Mouse (Mus musculus): ENCODE measurements at regions not wholly inside any gene's neighbourhood (a gene's known extent, or its start where the extent isn't known, plus 50 kb on each side); places are given as distances from the start of the nearest gene placed in this dataset.

DNA sequence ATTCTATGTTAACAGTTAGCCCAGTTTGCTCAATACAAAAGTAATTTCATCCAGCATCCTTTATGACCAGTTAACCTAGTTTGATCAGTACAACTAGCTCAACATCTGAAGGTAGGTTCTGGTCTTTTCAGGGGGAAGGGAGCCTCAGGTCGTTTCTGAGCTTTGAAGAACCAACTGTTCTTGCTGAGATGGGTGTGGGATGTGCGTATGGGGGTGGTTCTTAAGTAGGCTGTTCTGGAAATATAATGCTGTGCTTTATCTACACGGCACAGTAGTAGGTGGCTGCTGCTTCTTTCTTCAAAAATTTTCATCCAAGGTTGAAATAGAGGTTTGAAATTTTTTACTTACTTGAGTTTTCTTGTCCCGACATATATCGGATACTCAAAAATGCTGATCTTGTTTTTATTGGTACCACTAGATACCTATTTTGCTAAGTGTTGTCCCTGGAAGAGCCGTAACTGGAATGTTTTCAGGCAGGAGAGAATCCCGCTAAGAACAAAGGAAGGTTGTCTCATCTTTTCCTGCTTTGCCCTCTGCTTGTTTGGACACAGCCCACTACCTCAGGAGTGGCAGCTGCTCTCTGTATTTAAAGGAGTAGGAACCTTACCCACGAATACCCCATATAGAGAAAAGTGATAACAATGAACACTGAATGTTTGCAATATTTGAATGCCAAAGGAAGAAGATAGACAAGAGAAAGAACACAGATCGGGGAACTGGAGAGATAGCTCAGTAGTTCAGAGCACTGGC lies 275.5 kb downstream of the Cdh10 start:
- DNase-seq (ENCODE audit: extremely low read depth, low read depth) = no peak

DNA sequence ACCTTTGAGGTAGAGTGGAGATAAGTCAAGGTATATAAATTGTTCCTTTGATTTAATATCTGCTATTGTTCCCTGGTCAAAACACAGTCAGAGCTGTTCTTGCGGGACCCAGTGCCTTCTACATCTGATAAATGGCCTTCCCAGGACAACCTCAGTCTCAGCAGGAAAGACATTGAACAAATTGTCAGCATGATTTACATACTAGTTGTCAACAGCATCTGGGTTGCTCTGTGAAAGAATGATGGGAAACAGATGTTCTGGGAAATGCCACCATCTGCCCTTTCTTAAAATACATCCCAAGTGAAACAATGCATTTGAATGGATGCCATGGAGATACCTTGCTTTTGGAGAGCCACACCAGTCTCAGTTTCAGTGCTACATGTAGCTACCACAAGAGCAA lies 296.2 kb downstream of the Cdh10 start:
- no peak for DNase-seq (ENCODE audit: extremely low read depth, low read depth)

DNA sequence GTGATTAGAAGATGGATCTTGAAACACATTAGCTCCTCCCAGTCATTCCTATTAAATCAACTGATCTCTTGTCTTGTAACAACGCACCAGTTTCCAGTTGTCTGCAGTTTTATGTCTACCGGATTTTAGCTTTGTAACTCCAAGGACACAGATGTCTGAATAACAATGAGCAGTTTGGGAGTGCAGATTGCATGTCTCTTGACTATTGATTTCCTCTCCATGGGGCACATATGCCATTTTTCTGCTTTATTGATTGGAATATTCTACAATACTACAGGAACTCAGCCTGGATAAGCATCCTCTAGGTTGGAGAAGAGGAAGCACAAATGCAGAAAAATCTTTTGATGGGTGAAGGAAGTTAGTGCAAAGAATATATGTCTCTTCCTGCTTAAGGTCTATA lies 300.2 kb downstream of the Cdh10 start:
- DNase-seq (ENCODE audit: extremely low read depth, low read depth) = no peak

DNA sequence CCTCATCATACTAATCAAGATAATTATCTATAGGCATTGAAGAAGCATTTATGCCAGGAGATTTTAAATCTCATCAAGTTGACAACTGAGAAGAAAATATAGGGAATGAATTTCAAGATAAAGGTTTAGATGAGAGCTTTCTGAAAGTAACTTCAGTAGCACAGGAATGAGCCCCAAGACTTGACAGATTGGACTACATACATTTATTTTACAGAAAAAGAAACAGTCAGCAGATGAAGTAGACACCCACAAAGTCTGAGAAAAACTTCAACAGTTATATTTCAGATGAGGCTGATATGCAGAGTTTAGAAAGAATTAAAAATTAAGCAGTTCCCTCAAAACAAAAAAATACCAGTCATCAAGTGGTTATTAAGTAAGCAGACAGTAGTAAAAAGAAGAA lies 308.7 kb downstream of the Cdh10 start:
- no peak for DNase-seq (ENCODE audit: extremely low read depth, low read depth)

DNA sequence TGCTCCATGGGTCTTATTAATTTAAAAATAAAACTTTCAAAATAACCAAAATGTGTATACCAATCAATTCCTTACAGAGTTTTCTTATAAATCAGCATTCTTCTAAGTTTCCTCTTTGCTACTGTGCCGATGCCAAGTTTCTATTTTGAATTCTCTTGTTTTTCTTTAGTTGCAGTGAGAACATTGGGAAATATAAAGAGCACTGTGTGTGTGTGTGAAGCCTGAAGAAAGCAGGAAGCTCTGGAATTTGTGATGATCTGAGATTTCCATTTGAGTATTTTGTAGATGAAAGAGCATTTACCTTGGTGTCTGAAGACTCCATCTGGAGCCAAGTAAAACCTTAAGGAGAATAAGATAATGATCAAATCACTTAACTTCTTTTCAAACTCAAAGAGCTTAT lies 310.6 kb downstream of the Cdh10 start:
- DNase-seq (ENCODE audit: extremely low read depth, low read depth) = no peak

DNA sequence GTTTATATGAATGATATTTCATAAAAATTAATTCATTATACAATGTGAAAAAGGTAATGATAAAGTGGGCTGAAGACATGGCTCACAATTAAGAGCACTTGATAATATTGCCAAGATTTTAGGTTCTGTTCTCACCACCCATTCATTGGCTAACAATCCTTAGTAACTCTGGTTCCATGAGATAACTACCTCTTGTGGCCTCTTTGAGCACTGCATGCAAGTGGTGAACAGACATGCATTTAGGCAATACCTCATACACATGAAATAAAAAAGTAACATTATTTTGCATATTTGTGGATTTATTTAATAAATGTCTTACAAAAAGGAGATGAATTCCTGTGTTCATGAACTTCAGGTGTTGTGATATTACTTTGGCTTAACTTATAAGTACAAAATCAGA lies 334.9 kb downstream of the Cdh10 start:
- DNase-seq (ENCODE audit: extremely low read depth, low read depth) = peak; percentile 7

DNA sequence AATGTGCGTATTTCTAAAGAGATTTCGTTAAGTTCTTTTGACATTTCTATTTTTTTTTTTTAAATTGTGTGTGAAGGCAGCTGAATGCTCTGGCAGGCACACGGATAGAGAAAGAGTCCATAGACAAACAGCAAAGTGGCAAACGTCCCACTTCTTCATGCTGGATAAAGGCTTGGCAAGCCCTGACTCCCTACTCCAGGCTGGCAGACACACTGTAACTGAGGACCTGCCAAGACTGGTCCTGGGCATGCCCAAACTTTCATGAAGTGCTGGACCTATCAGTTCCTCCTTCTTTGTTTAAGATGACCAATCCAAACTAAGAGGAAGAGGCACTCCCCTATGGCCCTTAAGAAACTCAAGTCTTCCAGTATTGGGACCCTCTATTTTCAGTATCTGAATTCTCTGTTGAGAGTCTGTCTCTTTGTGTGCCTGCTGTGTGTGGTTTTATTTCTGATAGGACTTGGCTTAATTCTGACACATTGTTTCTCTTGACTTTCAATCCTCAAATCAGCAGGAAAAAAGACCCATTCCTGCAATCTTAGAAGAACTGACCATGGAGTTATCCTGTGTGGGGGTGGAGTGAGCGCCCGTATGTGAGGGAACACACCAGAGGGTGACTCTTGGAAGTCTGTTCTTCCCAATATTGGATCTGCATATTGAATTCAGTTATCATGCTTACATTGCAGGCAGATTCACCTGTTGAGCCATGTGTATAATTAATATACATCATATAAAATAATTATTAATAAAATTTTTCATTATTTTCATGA lies 343.6 kb downstream of the Cdh10 start:
- DNase-seq (ENCODE audit: extremely low read depth, low read depth) = no peak

DNA sequence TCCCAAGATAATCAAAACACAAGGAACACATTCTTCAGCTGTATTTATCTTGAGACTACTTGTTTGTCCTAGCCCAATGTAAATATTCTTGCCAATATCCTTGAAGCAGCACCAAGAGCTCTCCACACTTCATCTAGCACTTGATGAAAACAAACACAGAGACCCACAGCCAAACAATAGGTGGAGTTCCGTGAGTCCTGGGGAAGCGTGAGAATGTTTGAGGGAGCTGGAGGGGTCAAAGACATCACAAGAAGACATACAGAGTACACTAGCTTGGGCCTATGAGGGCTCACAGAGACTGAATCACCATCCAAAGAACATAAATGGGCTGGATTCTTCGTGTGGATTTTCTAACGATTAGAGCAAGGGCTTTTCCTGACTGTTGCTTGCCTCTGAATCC lies 356.7 kb downstream of the Cdh10 start:
- no peak for DNase-seq (ENCODE audit: extremely low read depth, low read depth)
